Mouse (Mus musculus): ENCODE measurements around the gene Med15. TPM values are rescaled to one million over a fixed set of nuclear protein-coding genes. Genes with fewer than 3 reads are reported as not detected.
"Not testable (repeated sequence)": the region's sequence is repeated elsewhere in the genome, so short reads cannot be mapped to it uniquely, and the experiment has no call there.

The Med15 gene
- polyA plus RNA-seq, 1 experiment from 2014 or later = 39.2 TPM

DNA sequence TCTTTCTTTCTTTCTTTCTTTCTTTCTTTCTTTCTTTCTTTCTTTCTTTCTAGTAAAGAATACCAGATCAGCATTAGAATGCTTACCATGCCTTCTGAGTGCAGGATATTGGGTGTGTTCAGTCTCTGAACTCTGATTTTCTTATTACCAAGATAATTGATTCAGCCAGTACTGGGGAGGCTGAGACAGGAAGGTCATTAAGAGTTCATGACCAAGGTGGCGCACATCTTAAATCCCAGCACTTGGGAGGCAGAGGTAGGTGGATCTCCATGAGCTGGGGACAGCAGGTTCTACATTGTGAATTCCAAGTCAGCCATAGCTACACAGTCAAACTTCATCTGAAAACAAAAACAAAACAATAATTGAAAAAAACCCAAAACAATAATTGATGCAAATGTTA, 110.8 kb downstream of the Med15 start:
- no peak overlapping the region for H3K27ac ChIP-seq (ENCODE audit: low read length)
- 91% methylated on average over 1 of the region's 1 CpGs for WGBS
- H3K9me3 ChIP-seq (replicated peaks; ENCODE audit: control insufficient read depth, low read length) = no peaks in the 10 kb centered on the region
- no peak for ATAC-seq (ENCODE audit: insufficient read depth, low FRiP score)
- no peak overlapping the region for H3K4me3 ChIP-seq (replicated peaks; ENCODE audit: low read length)
- H3K9ac ChIP-seq (ENCODE audit: low read length) = no peak overlapping the region
- H3K4me2 ChIP-seq (ENCODE audit: low read depth, low read length) = no peak overlapping the region
- peaks cover 11% of the 10 kb centered on the region for H3K4me1 ChIP-seq (ENCODE audit: control insufficient read depth, insufficient read depth, low read length)
- H3K27me3 ChIP-seq (ENCODE audit: control insufficient read depth, insufficient read depth, low read length) = no peaks in the 10 kb centered on the region
- H3K36me3 ChIP-seq (ENCODE audit: control insufficient read depth, insufficient read depth, low read length) = peaks cover 2% of the 10 kb centered on the region

DNA sequence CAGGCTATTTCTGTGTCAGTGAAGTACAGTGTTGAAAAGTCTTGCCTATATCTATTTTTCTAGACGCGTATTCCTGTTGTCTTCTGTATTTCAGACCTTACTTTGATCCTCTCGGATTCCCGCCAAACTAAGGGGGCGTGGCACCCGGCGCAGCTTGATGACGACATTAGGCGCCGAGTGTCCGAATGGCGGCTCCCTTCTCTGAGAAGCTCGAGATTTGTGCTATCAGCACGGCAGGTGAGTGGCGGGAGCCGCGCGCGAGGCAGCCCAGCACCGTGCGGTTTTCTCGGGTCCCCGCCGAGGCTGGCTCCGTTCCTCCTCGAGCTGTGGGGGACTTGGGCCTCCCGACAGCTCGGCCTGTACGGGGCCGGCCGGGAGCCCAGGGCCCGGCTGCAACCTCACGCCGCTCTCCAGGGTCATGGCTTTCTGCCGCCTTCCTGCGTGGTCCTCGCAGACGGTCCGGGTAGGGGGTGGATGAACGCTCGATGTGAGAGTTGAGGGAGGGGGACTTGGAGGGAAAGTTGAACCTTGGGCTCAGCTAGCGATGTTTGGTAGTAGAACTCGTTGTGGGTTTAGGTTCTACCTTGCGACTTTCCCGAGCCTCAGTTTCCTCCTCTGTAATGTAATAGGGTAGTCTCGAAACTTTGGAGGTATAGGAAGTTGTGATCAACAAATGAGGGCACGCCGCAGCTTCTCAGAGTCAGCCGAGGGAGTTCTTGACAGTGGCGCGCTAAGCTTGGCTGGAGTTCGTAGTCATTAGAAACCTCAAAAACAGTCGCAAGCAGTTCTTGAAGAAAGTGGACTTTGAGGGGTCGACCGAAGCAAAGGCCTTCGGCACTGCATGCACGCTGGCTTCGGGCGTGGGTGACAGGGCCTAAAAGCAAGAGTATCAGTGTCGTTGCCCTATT, 113.2 kb downstream of the Med15 start, which contains the start of gene Smpd4:
Gene Smpd4 (plus strand): TSS at position 157 of the 908 bp plus-strand sequence.
- peak within 1 kb of the TSS; percentile 93 for H3K9ac ChIP-seq (ENCODE audit: low read length)
- H3K4me3 ChIP-seq (replicated peaks; ENCODE audit: low read length) = peak within 1 kb of the TSS; percentile 97
- H3K4me2 ChIP-seq (ENCODE audit: low read depth, low read length) = peak within 1 kb of the TSS; percentile 68
- WGBS = 2% methylated on average over 60 of the region's 60 CpGs
- H3K27me3 ChIP-seq (ENCODE audit: control insufficient read depth, insufficient read depth, low read length) = no peaks in the 10 kb centered on the region
- ATAC-seq (ENCODE audit: insufficient read depth, low FRiP score) = peak; percentile 75
- H3K4me1 ChIP-seq (ENCODE audit: control insufficient read depth, insufficient read depth, low read length) = peaks cover 11% of the 10 kb centered on the region
- peak within 1 kb of the TSS; percentile 23; the same call in 1 of the 2 replicates for H3K27ac ChIP-seq (ENCODE audit: low read length)
- 0 out of 2 replicates have a peak, but pooled peaks cover 2% of the 10 kb centered on the region for H3K36me3 ChIP-seq (ENCODE audit: control insufficient read depth, insufficient read depth, low read length)
- no peaks in the 10 kb centered on the region for H3K9me3 ChIP-seq (replicated peaks; ENCODE audit: control insufficient read depth, low read length)

DNA sequence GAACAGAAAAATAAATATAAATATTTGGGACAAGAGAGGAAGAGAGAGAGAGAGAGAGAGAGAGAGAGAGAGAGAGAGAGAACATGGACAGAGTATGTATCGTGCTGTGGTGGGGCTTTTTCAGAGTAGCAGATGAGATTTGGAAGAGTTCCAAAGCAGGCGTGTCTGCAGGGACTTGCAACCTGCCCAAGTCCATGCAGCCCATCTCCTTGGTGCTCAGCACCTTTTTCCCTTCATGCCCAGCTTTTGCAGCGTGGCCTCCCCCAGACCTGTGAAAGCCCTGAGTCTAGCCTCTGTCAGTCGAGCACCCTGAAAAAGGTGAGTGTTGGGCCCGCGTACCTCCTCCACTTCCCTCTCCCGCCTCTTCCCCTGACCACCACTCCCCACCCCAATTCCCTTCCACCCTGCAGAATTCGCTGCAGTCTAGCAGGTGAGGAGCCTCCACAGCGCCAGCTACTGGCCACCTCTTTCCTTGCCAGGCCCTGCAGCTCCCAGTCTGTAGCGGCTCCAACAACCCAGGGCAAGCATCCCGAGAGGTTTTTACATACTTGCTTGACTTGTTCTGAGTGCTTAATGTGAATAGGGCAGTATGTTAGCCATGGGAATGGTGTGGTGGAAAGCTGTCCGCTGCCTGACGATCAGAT, 114.6 kb downstream of the Med15 start:
- Histone ChIP-seq H3K36me3 (ENCODE audit: control insufficient read depth, insufficient read depth, low read length) (no peaks in the 10 kb centered on the region), H3K27me3 (ENCODE audit: control insufficient read depth, insufficient read depth, low read length) (no peaks in the 10 kb centered on the region), H3K9ac (ENCODE audit: low read length) (peak overlapping the region; percentile 39; the same call in 1 of the 2 replicates), H3K4me1 (ENCODE audit: control insufficient read depth, insufficient read depth, low read length) (peaks cover 11% of the 10 kb centered on the region), H3K4me2 (ENCODE audit: low read depth, low read length) (peak overlapping the region; percentile 32; the same call in 1 of the 2 replicates), H3K9me3 (replicated peaks; ENCODE audit: control insufficient read depth, low read length) (no peaks in the 10 kb centered on the region), H3K27ac (ENCODE audit: low read length) (no peak overlapping the region), H3K4me3 (replicated peaks; ENCODE audit: low read length) (no peak overlapping the region)
- WGBS = 9% methylated on average over 13 of the region's 13 CpGs
- peak; percentile 53; the same call in 1 of the 2 replicates for ATAC-seq (ENCODE audit: insufficient read depth, low FRiP score)

DNA sequence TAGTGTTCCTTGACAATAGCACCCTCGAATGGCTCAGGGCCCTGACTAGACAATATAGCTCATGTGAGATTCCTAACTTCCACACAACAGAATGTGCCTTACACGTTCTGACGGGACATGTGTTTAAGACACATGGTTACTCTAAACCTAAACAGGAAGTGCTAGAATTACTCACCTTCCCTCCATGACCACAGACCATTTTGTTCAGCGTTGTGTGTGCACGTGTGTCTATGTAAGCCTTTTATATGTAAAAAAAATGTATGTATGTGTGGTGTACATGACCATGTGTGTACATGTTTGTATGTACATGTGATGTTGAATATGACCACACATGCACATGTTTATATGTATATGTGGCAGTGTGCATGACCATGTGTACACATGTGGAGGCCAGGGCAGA, 116.5 kb downstream of the Med15 start:
- Histone ChIP-seq H3K9me3 (replicated peaks; ENCODE audit: control insufficient read depth, low read length) (no peaks in the 10 kb centered on the region), H3K27me3 (ENCODE audit: control insufficient read depth, insufficient read depth, low read length) (no peaks in the 10 kb centered on the region), H3K9ac (ENCODE audit: low read length) (no peak overlapping the region), H3K36me3 (ENCODE audit: control insufficient read depth, insufficient read depth, low read length) (no peaks in the 10 kb centered on the region), H3K4me2 (ENCODE audit: low read depth, low read length) (no peak overlapping the region), H3K27ac (ENCODE audit: low read length) (no peak overlapping the region), H3K4me3 (replicated peaks; ENCODE audit: low read length) (no peak overlapping the region), H3K4me1 (ENCODE audit: control insufficient read depth, insufficient read depth, low read length) (peaks cover 11% of the 10 kb centered on the region)
- WGBS = 70% methylated on average over 5 of the region's 5 CpGs
- ATAC-seq (ENCODE audit: insufficient read depth, low FRiP score) = no peak

DNA sequence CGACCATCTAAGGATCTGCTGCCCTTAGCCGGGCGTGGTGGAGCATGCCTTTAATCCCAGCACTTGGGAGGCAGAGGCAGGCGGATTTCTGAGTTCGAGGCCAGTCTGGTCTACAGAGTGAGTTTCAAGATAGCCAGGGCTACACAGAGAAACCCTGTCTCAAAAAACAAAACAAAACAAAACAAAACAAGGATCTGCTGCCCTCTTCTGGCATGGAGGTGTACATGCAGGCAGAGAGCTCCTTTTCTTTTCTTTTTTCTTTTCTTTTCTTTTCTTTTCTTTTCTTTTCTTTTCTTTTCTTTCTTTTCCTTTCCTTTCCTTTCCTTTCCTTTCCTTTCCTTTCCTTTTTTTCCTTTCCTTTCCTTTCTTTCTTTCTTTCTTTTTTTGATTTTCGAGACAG, 118.0 kb downstream of the Med15 start:
- not testable (repeated sequence) for H3K4me2 ChIP-seq (ENCODE audit: low read depth, low read length); H3K27ac ChIP-seq (ENCODE audit: low read length); H3K4me1 ChIP-seq (ENCODE audit: control insufficient read depth, insufficient read depth, low read length); H3K9me3 ChIP-seq (replicated peaks; ENCODE audit: control insufficient read depth, low read length); H3K36me3 ChIP-seq (ENCODE audit: control insufficient read depth, insufficient read depth, low read length); H3K27me3 ChIP-seq (ENCODE audit: control insufficient read depth, insufficient read depth, low read length); ATAC-seq (ENCODE audit: insufficient read depth, low FRiP score); H3K4me3 ChIP-seq (replicated peaks; ENCODE audit: low read length); H3K9ac ChIP-seq (ENCODE audit: low read length)
- 89% methylated on average over 6 of the region's 6 CpGs for WGBS

DNA sequence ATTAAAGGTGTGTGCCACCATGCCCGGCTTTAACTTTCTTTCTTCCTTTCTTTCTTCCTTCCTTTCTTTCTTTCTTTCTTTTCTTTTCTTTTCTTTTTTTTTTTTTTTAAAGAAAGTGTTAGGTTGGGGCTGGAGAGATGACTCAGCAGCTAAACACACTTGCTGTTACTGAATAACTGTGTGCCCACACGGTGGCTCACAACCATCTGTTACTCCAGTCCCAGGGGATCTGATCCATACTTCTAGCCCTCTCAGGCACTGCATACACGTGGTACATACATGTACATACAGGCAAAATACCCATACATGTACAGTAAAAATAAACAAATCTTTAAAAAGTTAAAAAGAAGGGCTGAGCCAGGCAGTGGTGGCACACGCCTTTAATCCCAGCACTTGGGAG, 121.3 kb downstream of the Med15 start:
- 68% methylated on average over 4 of the region's 4 CpGs for WGBS
- H3K9me3 ChIP-seq (replicated peaks; ENCODE audit: control insufficient read depth, low read length) = 0 out of 2 replicates have a peak, but pooled peaks cover 3% of the 10 kb centered on the region
- H3K36me3 ChIP-seq (ENCODE audit: control insufficient read depth, insufficient read depth, low read length) = no peaks in the 10 kb centered on the region
- H3K4me1 ChIP-seq (ENCODE audit: control insufficient read depth, insufficient read depth, low read length) = no peaks in the 10 kb centered on the region
- no peak overlapping the region for H3K9ac ChIP-seq (ENCODE audit: low read length)
- no peak for ATAC-seq (ENCODE audit: insufficient read depth, low FRiP score)
- no peak overlapping the region for H3K4me3 ChIP-seq (replicated peaks; ENCODE audit: low read length)
- no peaks in the 10 kb centered on the region for H3K27me3 ChIP-seq (ENCODE audit: control insufficient read depth, insufficient read depth, low read length)
- no peak overlapping the region for H3K4me2 ChIP-seq (ENCODE audit: low read depth, low read length)
- H3K27ac ChIP-seq (ENCODE audit: low read length) = no peak overlapping the region

DNA sequence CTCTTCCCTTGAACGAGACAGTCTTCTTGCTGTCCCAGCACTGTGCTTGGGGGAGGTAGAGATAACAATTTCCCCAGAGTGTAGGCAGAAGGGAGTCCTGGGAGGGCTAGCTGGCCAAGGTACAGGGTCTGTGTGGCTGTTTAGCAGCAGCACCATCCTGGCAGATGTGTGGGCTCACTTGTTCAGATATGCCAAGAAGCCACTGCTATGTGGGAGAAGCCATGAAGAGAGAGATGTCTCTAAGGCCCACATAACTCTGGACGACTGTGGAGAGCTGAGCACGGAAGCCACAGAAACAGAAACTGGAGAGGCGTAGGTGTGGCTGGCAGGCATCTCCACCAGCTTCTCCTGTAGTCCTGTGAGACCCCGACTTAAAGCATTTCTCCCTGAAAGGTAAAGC, 127.0 kb downstream of the Med15 start:
- no peak overlapping the region for H3K27ac ChIP-seq (ENCODE audit: low read length)
- no peaks in the 10 kb centered on the region for H3K4me1 ChIP-seq (ENCODE audit: control insufficient read depth, insufficient read depth, low read length)
- no peaks in the 10 kb centered on the region for H3K36me3 ChIP-seq (ENCODE audit: control insufficient read depth, insufficient read depth, low read length)
- 0 out of 2 replicates have a peak, but pooled peaks cover 3% of the 10 kb centered on the region for H3K9me3 ChIP-seq (replicated peaks; ENCODE audit: control insufficient read depth, low read length)
- H3K27me3 ChIP-seq (ENCODE audit: control insufficient read depth, insufficient read depth, low read length) = no peaks in the 10 kb centered on the region
- H3K9ac ChIP-seq (ENCODE audit: low read length) = no peak overlapping the region
- no peak for ATAC-seq (ENCODE audit: insufficient read depth, low FRiP score)
- H3K4me3 ChIP-seq (replicated peaks; ENCODE audit: low read length) = no peak overlapping the region
- H3K4me2 ChIP-seq (ENCODE audit: low read depth, low read length) = no peak overlapping the region
- 81% methylated on average over 5 of the region's 5 CpGs for WGBS

DNA sequence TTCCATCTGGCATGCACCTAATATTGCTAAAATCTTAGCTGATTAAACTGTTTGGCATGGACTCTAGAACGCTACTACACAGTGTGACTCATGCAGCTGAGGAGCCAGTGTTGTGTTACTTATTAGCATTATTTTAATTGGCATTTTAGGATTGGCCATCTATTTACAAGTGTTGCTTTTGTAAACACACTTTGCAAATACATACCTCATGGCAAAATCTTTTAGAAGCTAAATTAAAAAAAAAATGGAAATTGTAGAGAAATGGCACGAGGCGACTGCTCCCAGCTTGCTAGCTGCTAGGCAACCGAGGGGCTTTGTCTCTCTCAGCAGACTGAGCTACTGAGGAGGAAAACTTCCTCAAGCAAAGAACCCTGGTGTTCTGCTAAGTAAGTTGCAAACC, 127.8 kb downstream of the Med15 start:
- WGBS = 63% methylated on average over 4 of the region's 4 CpGs
- Histone ChIP-seq H3K36me3 (ENCODE audit: control insufficient read depth, insufficient read depth, low read length) (no peaks in the 10 kb centered on the region), H3K27me3 (ENCODE audit: control insufficient read depth, insufficient read depth, low read length) (no peaks in the 10 kb centered on the region), H3K4me2 (ENCODE audit: low read depth, low read length) (no peak overlapping the region), H3K4me3 (replicated peaks; ENCODE audit: low read length) (no peak overlapping the region), H3K9ac (ENCODE audit: low read length) (no peak overlapping the region), H3K9me3 (replicated peaks; ENCODE audit: control insufficient read depth, low read length) (0 out of 2 replicates have a peak, but pooled peaks cover 3% of the 10 kb centered on the region), H3K4me1 (ENCODE audit: control insufficient read depth, insufficient read depth, low read length) (no peaks in the 10 kb centered on the region), H3K27ac (ENCODE audit: low read length) (no peak overlapping the region)
- ATAC-seq (ENCODE audit: insufficient read depth, low FRiP score) = no peak

Data from stomach, embryonic 16.5 days (tissue).